Mouse (Mus musculus) liver, embryonic 11.5 days (tissue): ENCODE data around the gene Prr29. TPM values are rescaled to one million over a fixed set of nuclear protein-coding genes. Genes with fewer than 3 reads are reported as not detected.

Source experiments
- ATAC-seq: fragments of 200-750 bp; cut with Nextera tagmentation; replicated peaks from 2 replicates; pipeline ENCODE4 v1.8.0; 2017; ENCODE audit warnings: moderate number of reproducible peaks, mild to moderate bottlenecking, moderate TSS enrichment, moderate library complexity; ENCODE audit not compliant: low FRiP score
- DNase-seq: peaks from one replicate; pipeline ENCODE4 v3.0.0-alpha.2; 2017; ENCODE audit warnings: low spot score
- H3K27ac ChIP-seq: fragments of 300-500 bp; sonication (generic); 2 replicates; pipeline ENCODE4 v1.5.1; 2014; ENCODE audit warnings: mild to moderate bottlenecking, low read depth, low read length, control low read depth
- H3K27me3 ChIP-seq: fragments of 300-500 bp; sonication (generic); replicated peaks from 2 replicates; pipeline ENCODE4 v1.6.1; 2014; ENCODE audit warnings: low read length, mixed read lengths; ENCODE audit not compliant: control insufficient read depth, insufficient read depth
- H3K36me3 ChIP-seq: fragments of 300-500 bp; sonication (generic); 2 replicates; pipeline ENCODE4 v1.6.1; 2014; ENCODE audit warnings: mild to moderate bottlenecking, low read length, moderate library complexity, mixed read lengths; ENCODE audit not compliant: control insufficient read depth, insufficient read depth
- H3K4me1 ChIP-seq: fragments of 300-500 bp; sonication (generic); replicated peaks from 2 replicates; pipeline ENCODE4 v1.6.1; 2014; ENCODE audit warnings: low read length, mixed read lengths; ENCODE audit not compliant: control insufficient read depth, insufficient read depth
- H3K4me2 ChIP-seq: fragments of 300-500 bp; sonication (generic); 2 replicates; pipeline ENCODE4 v1.6.1; 2014; ENCODE audit warnings: mild to moderate bottlenecking, control low read depth, moderate library complexity
- H3K4me3 ChIP-seq: fragments of 300-500 bp; sonication (generic); 2 replicates; pipeline ENCODE4 v1.5.1; 2014; ENCODE audit warnings: low read depth, low read length, control low read depth
- H3K9ac ChIP-seq: fragments of 300-500 bp; sonication (generic); 2 replicates; pipeline ENCODE4 v1.6.1; 2014; ENCODE audit warnings: low read depth, low read length, control low read depth
- H3K9me3 ChIP-seq: fragments of 300-500 bp; sonication (generic); 2 replicates; pipeline ENCODE4 v1.6.1; 2016; ENCODE audit warnings: low read length, inconsistent platforms, mixed read lengths; ENCODE audit not compliant: control insufficient read depth
- WGBS: fragments of 180-500 bp; shearing (Covaris S2); extraction: QIAGEN DNeasy Blood & Tissue Kit; methylation state at CpG from one replicate; pipeline ENCODE4 v1.1.7; 2014; 5-methylcytosine and 5-hydroxymethylcytosine counted together
- polyA plus RNA-seq: library from polyadenylated mRNA; unstranded; fragments of >200 nt; fragmentation: Nextera tagmentation; extraction: Ambion mirVana; gene quantifications from 2 replicates; pipeline ENCODE4 v1.2.1, GENCODE M21; 2014

The Prr29 gene
- polyA plus RNA-seq, 1 experiment from 2014 or later: not detected

GRCm38 (mm10) chr11:106397656-106398055 lies 32.4 kb downstream of the Prr29 start:
- ATAC-seq (no peak), DNase-seq (no peak)
- H3K27me3 ChIP-seq: no peaks in the 10 kb centered on the region
- no peak overlapping the region for H3K4me2 ChIP-seq
- no peak overlapping the region for H3K9ac ChIP-seq
- H3K27ac ChIP-seq: no peak overlapping the region
- H3K4me1 ChIP-seq: peaks cover 10% of the 10 kb centered on the region
- 83% methylated on average over 3 of the region's 3 CpGs for whole genome bisulfite sequencing
- no peaks in the 10 kb centered on the region for H3K9me3 ChIP-seq
- H3K36me3 ChIP-seq: peaks cover 9% of the 10 kb centered on the region; the same call in 1 of the 2 replicates
- H3K4me3 ChIP-seq: no peak overlapping the region

GRCm38 (mm10) chr11:106398481-106398880 lies 33.2 kb downstream of the Prr29 start:
- Histone ChIP-seq H3K4me1 (peaks cover 4% of the 10 kb centered on the region), H3K9me3 (no peaks in the 10 kb centered on the region), H3K9ac (no peak overlapping the region), H3K36me3 (peaks cover 12% of the 10 kb centered on the region; the same call in 1 of the 2 replicates), H3K27ac (no peak overlapping the region), H3K27me3 (no peaks in the 10 kb centered on the region), H3K4me2 (no peak overlapping the region), H3K4me3 (no peak overlapping the region)
- DNase-seq: no peak
- no peak for ATAC-seq
- 93% methylated on average over 8 of the region's 8 CpGs for WGBS

- Histone ChIP-seq H3K9me3 (no peaks in the 10 kb centered on the region), H3K4me3 (no peak overlapping the region), H3K9ac (no peak overlapping the region), H3K4me2 (no peak overlapping the region), H3K36me3 (peaks cover 10% of the 10 kb centered on the region), H3K4me1 (no peaks in the 10 kb centered on the region), H3K27me3 (no peaks in the 10 kb centered on the region), H3K27ac (no peak overlapping the region)
- no peak for DNase-seq
- 78% methylated on average over 4 of the region's 4 CpGs for WGBS
- no peak for ATAC-seq
Measured at GRCm38 (mm10) chr11:106410011-106410410, 44.7 kb downstream of the Prr29 start.

GRCm38 (mm10) chr11:106410507-106410906 lies 45.2 kb downstream of the Prr29 start:
- Histone ChIP-seq H3K4me1 (no peaks in the 10 kb centered on the region), H3K4me2 (no peak overlapping the region), H3K9ac (no peak overlapping the region), H3K27ac (no peak overlapping the region), H3K27me3 (no peaks in the 10 kb centered on the region), H3K36me3 (peaks cover 8% of the 10 kb centered on the region), H3K4me3 (no peak overlapping the region), H3K9me3 (no peaks in the 10 kb centered on the region)
- DNase-seq: no peak
- no peak for ATAC-seq
- WGBS: 86% methylated on average over 3 of the region's 3 CpGs

GRCm38 (mm10) chr11:106411157-106411556 lies 45.9 kb downstream of the Prr29 start:
- H3K27ac ChIP-seq: no peak overlapping the region
- H3K9ac ChIP-seq: no peak overlapping the region
- no peaks in the 10 kb centered on the region for H3K27me3 ChIP-seq
- no peak overlapping the region for H3K4me2 ChIP-seq
- H3K4me3 ChIP-seq: no peak overlapping the region
- WGBS: 79% methylated on average over 2 of the region's 2 CpGs
- DNase-seq (no peak), ATAC-seq (no peak)
- H3K9me3 ChIP-seq: no peaks in the 10 kb centered on the region
- H3K36me3 ChIP-seq: peaks cover 7% of the 10 kb centered on the region
- H3K4me1 ChIP-seq: no peaks in the 10 kb centered on the region

GRCm38 (mm10) chr11:106412641-106413360 lies 47.5 kb downstream of the Prr29 start:
- ATAC-seq: no peak
- Histone ChIP-seq H3K36me3 (peaks cover 5% of the 10 kb centered on the region; the same call in 1 of the 2 replicates), H3K9ac (no peak overlapping the region), H3K4me2 (no peak overlapping the region), H3K9me3 (no peaks in the 10 kb centered on the region), H3K27ac (no peak overlapping the region), H3K27me3 (no peaks in the 10 kb centered on the region), H3K4me3 (no peak overlapping the region), H3K4me1 (no peaks in the 10 kb centered on the region)
- no peak for DNase-seq
- WGBS: 88% methylated on average over 3 of the region's 3 CpGs

GRCm38 (mm10) chr11:106416331-106416730 lies 51.1 kb downstream of the Prr29 start:
- WGBS: 72% methylated on average over 3 of the region's 3 CpGs
- peaks cover 5% of the 10 kb centered on the region; the same call in 1 of the 2 replicates for H3K36me3 ChIP-seq
- ATAC-seq (no peak), DNase-seq (no peak)
- H3K9me3 ChIP-seq: no peaks in the 10 kb centered on the region
- no peaks in the 10 kb centered on the region for H3K27me3 ChIP-seq
- H3K4me1 ChIP-seq: peaks cover 3% of the 10 kb centered on the region; the same call in 1 of the 2 replicates
- no peak overlapping the region for H3K9ac ChIP-seq
- no peak overlapping the region for H3K27ac ChIP-seq
- H3K4me2 ChIP-seq: no peak overlapping the region
- H3K4me3 ChIP-seq: no peak overlapping the region

GRCm38 (mm10) chr11:106417860-106418259 lies 52.6 kb downstream of the Prr29 start:
- Histone ChIP-seq H3K4me1 (peaks cover 3% of the 10 kb centered on the region; the same call in 1 of the 2 replicates), H3K9me3 (no peaks in the 10 kb centered on the region), H3K4me3 (no peak overlapping the region), H3K36me3 (0 out of 2 replicates have a peak, but pooled peaks cover 2% of the 10 kb centered on the region), H3K9ac (no peak overlapping the region), H3K4me2 (no peak overlapping the region), H3K27me3 (no peaks in the 10 kb centered on the region), H3K27ac (no peak overlapping the region)
- DNase-seq (no peak), ATAC-seq (no peak)
- WGBS: 75% methylated on average over 2 of the region's 2 CpGs
